Mouse (Mus musculus): ENCODE measurements around the gene Ptpro. TPM values are rescaled to one million over a fixed set of nuclear protein-coding genes. Genes with fewer than 3 reads are reported as not detected.

Gene Ptpro
- polyA plus RNA-seq (2015; fragmentation: Nextera tagmentation; extraction: Ambion mirVana) = 61.1 and 63.5 TPM in 2 replicates

DNA sequence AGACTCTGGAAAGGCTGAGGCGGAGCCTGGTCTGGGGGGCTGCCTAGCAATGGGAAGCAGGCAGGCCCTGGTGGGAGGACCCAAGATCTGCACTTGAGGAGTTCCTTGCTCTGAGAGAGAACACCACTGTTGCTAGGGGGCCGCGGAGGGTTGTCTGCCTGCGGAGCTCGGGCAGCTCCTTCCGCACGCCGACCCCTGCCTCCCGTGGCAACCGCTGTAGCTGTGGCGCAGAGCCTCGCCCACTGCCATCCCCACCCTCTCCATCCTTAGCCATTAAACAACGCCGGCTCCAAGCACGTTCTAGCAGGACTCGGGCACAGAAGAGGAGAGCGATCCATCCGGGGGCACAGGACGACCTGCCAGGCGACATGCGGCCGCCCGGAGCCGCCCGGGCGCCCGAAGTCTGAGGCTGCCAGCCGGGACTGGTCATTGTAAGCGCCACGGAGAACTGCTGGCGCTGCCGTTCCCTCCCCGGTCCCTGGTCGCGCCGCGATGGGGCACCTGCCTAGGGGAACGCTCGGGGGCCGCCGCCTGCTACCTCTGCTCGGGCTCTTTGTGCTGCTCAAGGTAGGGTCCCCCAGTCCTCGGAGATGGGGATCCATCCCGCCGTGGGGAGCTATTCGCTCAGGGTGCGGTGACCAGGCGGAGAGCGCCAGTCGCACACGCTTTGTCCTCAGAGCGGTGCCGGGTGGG is at the start of gene Ptpro:
Ptpro (plus strand) TSS at position 126 of the 693 bp plus-strand sequence.
- WGBS = under 1% methylated on average over 53 of the region's 53 CpGs
- peak within 1 kb of the TSS; percentile 89 for H3K9ac ChIP-seq (replicated peaks; ENCODE audit: low read depth, low read length)
- no peaks in the 10 kb centered on the region for H3K36me3 ChIP-seq (ENCODE audit: control insufficient read depth, insufficient read depth)
- H3K27ac ChIP-seq (ENCODE audit: low read length) = peak within 1 kb of the TSS; percentile 85
- H3K27me3 ChIP-seq (replicated peaks; ENCODE audit: control insufficient read depth, insufficient read depth, low read length) = no peaks in the 10 kb centered on the region
- H3K4me2 ChIP-seq (ENCODE audit: low read length) = peak within 1 kb of the TSS; percentile 60
- peak; percentile 95 for ATAC-seq
- peak within 1 kb of the TSS; percentile 56 for H3K4me3 ChIP-seq (replicated peaks; ENCODE audit: low read length)
- H3K4me1 ChIP-seq (replicated peaks; ENCODE audit: control insufficient read depth, insufficient read depth, low read length) = 0 out of 2 replicates have a peak, but pooled peaks cover 6% of the 10 kb centered on the region
- H3K9me3 ChIP-seq (ENCODE audit: control insufficient read depth, low read length) = no peaks in the 10 kb centered on the region

DNA sequence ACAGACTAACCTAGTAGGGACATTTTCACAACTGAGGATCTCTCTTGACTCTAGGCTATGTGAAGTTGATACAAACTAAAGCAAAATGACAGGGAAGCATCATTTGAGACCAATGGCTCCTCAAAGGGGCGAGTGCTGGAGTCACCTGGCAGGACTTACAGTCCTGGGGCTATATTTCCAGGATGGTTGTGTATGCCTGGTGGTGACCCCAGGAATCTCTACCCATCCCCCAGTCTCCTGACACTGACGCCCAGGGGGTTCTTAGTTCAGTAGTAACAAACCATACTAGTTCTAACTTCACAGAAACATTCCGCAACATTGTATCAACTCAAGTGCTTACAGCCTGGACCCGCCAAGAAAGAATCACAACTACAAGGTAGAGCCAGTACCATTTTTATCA is 49.5 kb upstream of the Ptpro start:
- H3K27me3 ChIP-seq (replicated peaks; ENCODE audit: control insufficient read depth, insufficient read depth, low read length) = no peaks in the 10 kb centered on the region
- H3K9ac ChIP-seq (replicated peaks; ENCODE audit: low read depth, low read length) = no peak overlapping the region
- H3K9me3 ChIP-seq (ENCODE audit: control insufficient read depth, low read length) = no peaks in the 10 kb centered on the region
- no peaks in the 10 kb centered on the region for H3K36me3 ChIP-seq (ENCODE audit: control insufficient read depth, insufficient read depth)
- H3K27ac ChIP-seq (ENCODE audit: low read length) = no peak overlapping the region
- H3K4me2 ChIP-seq (ENCODE audit: low read length) = no peak overlapping the region
- ATAC-seq = no peak
- H3K4me1 ChIP-seq (replicated peaks; ENCODE audit: control insufficient read depth, insufficient read depth, low read length) = no peaks in the 10 kb centered on the region
- 93% methylated on average over 4 of the region's 4 CpGs for WGBS
- H3K4me3 ChIP-seq (replicated peaks; ENCODE audit: low read length) = no peak overlapping the region

DNA sequence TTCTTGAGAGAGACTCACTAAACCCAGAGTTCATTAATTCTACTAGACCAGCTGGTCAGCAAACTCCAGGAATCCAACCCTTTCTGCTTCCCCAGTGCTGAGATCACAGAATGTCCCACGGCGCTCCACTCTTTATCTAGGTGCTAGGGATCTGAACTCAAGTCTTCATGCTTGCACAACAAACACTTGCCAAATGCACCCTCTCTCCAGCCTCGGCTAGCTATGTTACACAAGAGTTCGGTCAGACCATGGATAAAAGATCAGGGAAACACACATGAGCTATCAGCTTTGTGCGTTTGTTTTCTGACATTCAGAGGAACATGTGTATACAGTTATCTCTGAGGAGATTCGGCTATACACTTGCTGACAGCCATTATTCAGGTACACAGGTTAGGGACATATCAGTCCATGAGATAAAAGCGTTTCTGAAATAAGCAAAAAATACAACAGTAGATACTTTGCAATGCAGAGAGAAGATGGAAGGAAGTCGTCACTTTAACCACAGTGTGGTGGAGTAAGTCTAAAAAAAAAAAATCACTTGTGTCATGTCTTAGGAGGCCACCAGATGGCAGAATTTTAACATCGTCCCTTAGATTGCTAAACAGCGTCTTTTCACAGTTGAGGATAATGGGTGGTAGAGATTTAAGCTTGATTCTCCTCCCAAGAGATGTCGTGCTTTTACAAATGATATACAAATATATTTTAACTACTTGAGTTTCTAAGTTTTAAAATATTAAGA is 46.3 kb upstream of the Ptpro start:
- H3K27me3 ChIP-seq (replicated peaks; ENCODE audit: control insufficient read depth, insufficient read depth, low read length) = no peaks in the 10 kb centered on the region
- H3K9ac ChIP-seq (replicated peaks; ENCODE audit: low read depth, low read length) = no peak overlapping the region
- H3K4me1 ChIP-seq (replicated peaks; ENCODE audit: control insufficient read depth, insufficient read depth, low read length) = no peaks in the 10 kb centered on the region
- no peaks in the 10 kb centered on the region for H3K9me3 ChIP-seq (ENCODE audit: control insufficient read depth, low read length)
- 55% methylated on average over 11 of the region's 11 CpGs for WGBS
- no peak overlapping the region for H3K4me3 ChIP-seq (replicated peaks; ENCODE audit: low read length)
- ATAC-seq = peak; percentile 67
- H3K36me3 ChIP-seq (ENCODE audit: control insufficient read depth, insufficient read depth) = no peaks in the 10 kb centered on the region
- no peak overlapping the region for H3K4me2 ChIP-seq (ENCODE audit: low read length)
- no peak overlapping the region for H3K27ac ChIP-seq (ENCODE audit: low read length)

DNA sequence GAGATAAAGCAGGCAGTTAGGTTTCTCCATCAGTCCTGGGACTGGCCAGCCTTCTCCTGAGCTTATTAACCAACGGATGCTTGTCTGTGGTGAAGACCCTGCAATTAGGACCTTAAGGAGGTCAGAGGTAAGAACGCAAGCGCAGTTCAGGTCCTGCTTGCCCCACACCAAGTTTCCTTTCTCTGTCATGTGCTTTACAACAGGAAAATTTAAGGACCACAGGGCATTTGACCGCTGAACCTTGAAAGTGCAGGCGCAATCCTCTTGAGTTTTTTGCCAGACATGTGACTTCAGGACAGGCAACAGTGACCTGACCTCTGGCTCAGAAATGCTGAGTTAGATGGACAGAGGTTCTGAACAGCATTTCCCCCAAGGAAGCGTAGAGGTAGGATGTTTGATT is 45.0 kb upstream of the Ptpro start:
- Histone ChIP-seq H3K9ac (replicated peaks; ENCODE audit: low read depth, low read length) (no peak overlapping the region), H3K4me1 (replicated peaks; ENCODE audit: control insufficient read depth, insufficient read depth, low read length) (no peaks in the 10 kb centered on the region), H3K27ac (ENCODE audit: low read length) (no peak overlapping the region), H3K9me3 (ENCODE audit: control insufficient read depth, low read length) (no peaks in the 10 kb centered on the region), H3K36me3 (ENCODE audit: control insufficient read depth, insufficient read depth) (no peaks in the 10 kb centered on the region), H3K4me3 (replicated peaks; ENCODE audit: low read length) (no peak overlapping the region), H3K27me3 (replicated peaks; ENCODE audit: control insufficient read depth, insufficient read depth, low read length) (no peaks in the 10 kb centered on the region), H3K4me2 (ENCODE audit: low read length) (no peak overlapping the region)
- no peak for ATAC-seq
- WGBS = 98% methylated on average over 6 of the region's 6 CpGs

DNA sequence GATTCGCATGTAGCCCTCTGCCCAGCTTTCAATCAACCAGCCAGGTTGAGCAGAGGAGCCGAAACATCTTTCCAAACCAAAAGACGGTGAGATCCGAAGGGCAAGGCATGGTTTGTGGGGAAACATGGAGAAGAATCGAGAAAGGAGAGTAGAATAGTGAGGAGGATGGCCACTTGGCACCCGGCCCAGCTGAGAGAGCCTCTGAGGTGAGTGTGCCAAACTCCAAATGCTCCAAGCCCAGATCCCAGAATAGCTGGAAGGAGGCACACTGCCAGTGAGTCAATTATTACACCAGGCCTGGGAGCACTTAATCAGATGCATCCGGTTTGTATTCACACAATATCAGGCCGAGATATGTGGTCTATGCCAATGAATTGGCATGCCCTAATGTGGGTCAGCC is 42.1 kb upstream of the Ptpro start:
- no peaks in the 10 kb centered on the region for H3K36me3 ChIP-seq (ENCODE audit: control insufficient read depth, insufficient read depth)
- ATAC-seq = peak; percentile 66; the same call in 1 of the 2 replicates
- no peaks in the 10 kb centered on the region for H3K4me1 ChIP-seq (replicated peaks; ENCODE audit: control insufficient read depth, insufficient read depth, low read length)
- H3K4me2 ChIP-seq (ENCODE audit: low read length) = no peak overlapping the region
- H3K27ac ChIP-seq (ENCODE audit: low read length) = no peak overlapping the region
- 60% methylated on average over 8 of the region's 8 CpGs for WGBS
- H3K9me3 ChIP-seq (ENCODE audit: control insufficient read depth, low read length) = no peaks in the 10 kb centered on the region
- H3K27me3 ChIP-seq (replicated peaks; ENCODE audit: control insufficient read depth, insufficient read depth, low read length) = no peaks in the 10 kb centered on the region
- H3K4me3 ChIP-seq (replicated peaks; ENCODE audit: low read length) = no peak overlapping the region
- H3K9ac ChIP-seq (replicated peaks; ENCODE audit: low read depth, low read length) = no peak overlapping the region

DNA sequence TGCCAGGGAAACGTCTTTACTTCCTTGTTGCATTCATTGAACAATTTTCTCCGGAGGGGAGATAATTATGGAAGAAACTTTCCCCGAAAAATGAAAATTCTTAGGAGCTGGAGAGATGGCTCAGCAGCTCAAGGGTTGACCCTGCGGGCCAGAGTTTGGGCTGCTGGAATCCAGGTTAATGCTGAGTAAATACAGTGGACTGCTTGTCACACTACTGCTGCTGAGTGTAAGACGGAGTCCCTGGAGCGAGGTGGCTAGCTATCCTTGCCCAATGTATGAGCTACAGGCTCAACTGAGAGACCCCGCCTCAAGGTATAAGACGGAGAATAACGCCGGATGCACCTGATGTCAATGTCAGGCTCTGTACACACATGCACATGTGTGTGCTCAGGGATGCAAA is 41.1 kb upstream of the Ptpro start:
- no peaks in the 10 kb centered on the region for H3K9me3 ChIP-seq (ENCODE audit: control insufficient read depth, low read length)
- no peaks in the 10 kb centered on the region for H3K36me3 ChIP-seq (ENCODE audit: control insufficient read depth, insufficient read depth)
- no peak overlapping the region for H3K9ac ChIP-seq (replicated peaks; ENCODE audit: low read depth, low read length)
- no peak overlapping the region for H3K27ac ChIP-seq (ENCODE audit: low read length)
- 93% methylated on average over 10 of the region's 10 CpGs for WGBS
- H3K4me2 ChIP-seq (ENCODE audit: low read length) = no peak overlapping the region
- no peaks in the 10 kb centered on the region for H3K4me1 ChIP-seq (replicated peaks; ENCODE audit: control insufficient read depth, insufficient read depth, low read length)
- no peak overlapping the region for H3K4me3 ChIP-seq (replicated peaks; ENCODE audit: low read length)
- H3K27me3 ChIP-seq (replicated peaks; ENCODE audit: control insufficient read depth, insufficient read depth, low read length) = no peaks in the 10 kb centered on the region
- no peak for ATAC-seq

DNA sequence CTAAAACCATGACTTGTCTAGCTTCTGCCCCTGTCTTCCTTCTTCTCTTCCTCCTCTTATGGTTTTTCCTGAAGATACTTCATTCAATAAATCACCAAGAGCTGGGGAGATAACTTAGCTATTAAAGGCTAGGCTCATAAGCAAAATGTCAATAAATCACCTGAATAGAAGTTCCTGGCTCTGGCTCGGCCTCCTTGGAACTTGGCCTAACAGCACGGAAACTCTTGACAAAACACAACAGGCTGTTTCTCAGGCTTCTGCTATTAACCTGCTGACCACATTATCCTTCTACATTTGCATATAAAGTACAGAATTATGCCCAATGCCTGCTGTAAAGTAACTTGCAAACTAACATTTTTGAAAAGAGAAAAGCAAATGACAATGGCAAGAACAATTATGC is 40.7 kb upstream of the Ptpro start:
- no peaks in the 10 kb centered on the region for H3K4me1 ChIP-seq (replicated peaks; ENCODE audit: control insufficient read depth, insufficient read depth, low read length)
- no peaks in the 10 kb centered on the region for H3K27me3 ChIP-seq (replicated peaks; ENCODE audit: control insufficient read depth, insufficient read depth, low read length)
- H3K27ac ChIP-seq (ENCODE audit: low read length) = no peak overlapping the region
- no peak overlapping the region for H3K4me2 ChIP-seq (ENCODE audit: low read length)
- no peak for ATAC-seq
- H3K9me3 ChIP-seq (ENCODE audit: control insufficient read depth, low read length) = no peaks in the 10 kb centered on the region
- H3K9ac ChIP-seq (replicated peaks; ENCODE audit: low read depth, low read length) = no peak overlapping the region
- no peaks in the 10 kb centered on the region for H3K36me3 ChIP-seq (ENCODE audit: control insufficient read depth, insufficient read depth)
- no peak overlapping the region for H3K4me3 ChIP-seq (replicated peaks; ENCODE audit: low read length)
- WGBS = 67% methylated on average over 2 of the region's 2 CpGs

DNA sequence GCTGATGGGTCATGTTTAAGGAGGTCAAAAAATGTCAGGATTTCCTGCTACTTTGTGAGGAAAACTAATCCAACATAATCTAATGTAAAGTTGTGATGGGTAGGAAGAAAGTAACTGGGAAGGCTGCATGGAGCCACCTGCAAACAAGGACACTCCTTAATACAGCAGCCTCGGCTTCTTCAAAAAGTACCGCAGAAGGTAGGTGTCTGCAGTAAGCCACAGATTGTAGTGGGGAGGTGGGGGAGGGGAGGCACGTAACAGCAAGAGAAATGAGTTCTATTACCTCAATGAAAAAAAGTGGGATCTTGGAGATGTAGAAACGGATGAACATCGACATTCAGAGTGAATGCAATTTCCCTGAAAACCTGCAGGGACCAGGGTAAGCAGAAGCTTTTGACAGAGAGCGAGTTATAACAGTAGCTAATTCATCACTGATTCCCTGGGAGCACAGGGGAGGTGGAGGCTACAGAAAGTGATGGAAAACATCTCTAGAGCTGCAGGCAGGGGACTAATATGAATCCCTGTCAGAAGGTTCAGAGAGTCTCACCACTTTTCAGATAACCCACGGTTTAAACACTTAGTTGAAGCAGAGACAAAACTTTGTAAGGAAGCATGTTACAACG is 34.2 kb upstream of the Ptpro start:
- Histone ChIP-seq H3K27ac (ENCODE audit: low read length) (no peak overlapping the region), H3K4me2 (ENCODE audit: low read length) (no peak overlapping the region), H3K36me3 (ENCODE audit: control insufficient read depth, insufficient read depth) (no peaks in the 10 kb centered on the region), H3K4me3 (replicated peaks; ENCODE audit: low read length) (no peak overlapping the region), H3K9me3 (ENCODE audit: control insufficient read depth, low read length) (no peaks in the 10 kb centered on the region), H3K4me1 (replicated peaks; ENCODE audit: control insufficient read depth, insufficient read depth, low read length) (no peaks in the 10 kb centered on the region), H3K27me3 (replicated peaks; ENCODE audit: control insufficient read depth, insufficient read depth, low read length) (no peaks in the 10 kb centered on the region), H3K9ac (replicated peaks; ENCODE audit: low read depth, low read length) (no peak overlapping the region)
- 85% methylated on average over 8 of the region's 8 CpGs for WGBS
- no peak for ATAC-seq

DNA sequence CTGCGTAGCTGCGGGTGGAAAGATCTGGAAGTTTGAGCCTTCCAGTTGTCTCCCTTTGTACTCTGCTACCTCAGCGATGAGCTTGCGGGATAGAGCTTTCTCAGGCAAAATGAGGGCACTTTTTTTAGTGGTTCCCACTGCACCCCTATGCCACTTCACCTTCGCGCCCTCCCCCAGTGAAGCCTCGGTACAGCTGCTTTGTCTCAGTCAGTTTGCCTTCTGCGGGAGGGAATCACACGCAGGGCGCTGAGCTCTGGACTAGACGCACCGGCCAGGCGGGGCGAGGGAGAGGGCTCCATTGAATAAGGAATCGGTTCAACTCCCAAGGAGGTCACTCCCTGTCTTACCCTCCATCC is 746 bp downstream of the Ptpro start:
- H3K4me2 ChIP-seq (ENCODE audit: low read length) = peak overlapping the region; percentile 60
- peak; percentile 39 for ATAC-seq
- WGBS = 0% methylated on average over 15 of the region's 15 CpGs
- H3K9me3 ChIP-seq (ENCODE audit: control insufficient read depth, low read length) = no peaks in the 10 kb centered on the region
- peak overlapping the region; percentile 56 for H3K4me3 ChIP-seq (replicated peaks; ENCODE audit: low read length)
- H3K27me3 ChIP-seq (replicated peaks; ENCODE audit: control insufficient read depth, insufficient read depth, low read length) = no peaks in the 10 kb centered on the region
- H3K27ac ChIP-seq (ENCODE audit: low read length) = peak overlapping the region; percentile 85
- H3K4me1 ChIP-seq (replicated peaks; ENCODE audit: control insufficient read depth, insufficient read depth, low read length) = 0 out of 2 replicates have a peak, but pooled peaks cover 6% of the 10 kb centered on the region
- peak overlapping the region; percentile 89 for H3K9ac ChIP-seq (replicated peaks; ENCODE audit: low read depth, low read length)
- no peaks in the 10 kb centered on the region for H3K36me3 ChIP-seq (ENCODE audit: control insufficient read depth, insufficient read depth)
